In the genomic region with DNA sequence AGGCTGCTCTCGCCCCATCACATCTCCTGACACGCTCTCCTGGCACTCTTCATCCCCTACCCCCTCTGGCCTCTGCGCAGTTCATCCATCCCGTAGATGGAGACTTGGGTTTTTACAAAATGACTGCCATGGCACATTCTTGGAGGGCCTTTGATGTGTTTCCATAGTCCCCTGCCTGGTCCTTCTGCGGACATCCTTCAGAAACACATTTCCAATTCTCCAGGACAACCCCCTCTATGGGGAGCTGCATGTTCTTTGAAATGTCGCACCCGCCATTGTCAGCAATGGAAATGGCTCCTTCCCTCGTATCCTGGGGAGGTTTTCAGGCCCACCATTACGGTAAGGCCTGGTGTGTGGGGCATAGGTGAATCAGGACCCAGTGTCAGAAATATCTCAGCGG, we compare ENCODE assay signal across 11 mouse cellular contexts.
A peak's percentile ranks its signal among the peaks of the same experiment; 100 is the strongest.
DNase-seq lines count a peak whose midpoint lies in the region; ATAC-seq lines count a peak whose summit lies in the region.
"Had no signal": no experiment of that assay in that cellular context is flagged by ENCODE, and none has a peak within 500 bp of the region (broad histone marks: within the 10 kb centered on the region; RNA-seq: fewer than 3 reads in every experiment).

No protein-coding gene starts in this region.

- no peaks in the 10 kb centered on the region for H3K27me3 ChIP-seq in embryonic facial prominence, embryonic 12.5 days
- H3K27me3 ChIP-seq in embryonic facial prominence, embryonic 10.5 days (replicated peaks; ENCODE audit: low read depth, poor library complexity, severe bottlenecking), result no peaks in the 10 kb centered on the region
- no peaks in the 10 kb centered on the region for H3K27me3 ChIP-seq in hindbrain, embryonic 13.5 days
- H3K27me3 ChIP-seq in hindbrain, embryonic 12.5 days, result no peaks in the 10 kb centered on the region
- no peaks in the 10 kb centered on the region for H3K27me3 ChIP-seq in neural tube, embryonic 13.5 days
- no peaks in the 10 kb centered on the region for H3K27me3 ChIP-seq in neural tube, embryonic 15.5 days (replicated peaks)

- ATAC-seq in embryonic facial prominence, embryonic 12.5 days (ENCODE audit: insufficient number of reproducible peaks, insufficient read depth, low FRiP score, low TSS enrichment), result no peak
- ATAC-seq in hindbrain, embryonic 13.5 days (ENCODE audit: low FRiP score), result no peak
- no peak for ATAC-seq in hindbrain, embryonic 12.5 days (ENCODE audit: low FRiP score)
- no peak for ATAC-seq in neural tube, embryonic 13.5 days (ENCODE audit: low read depth)
- peak; percentile 30 for ATAC-seq in neural tube, embryonic 15.5 days (ENCODE audit: low FRiP score)

- no peak for DNase-seq in embryonic facial prominence, embryonic 10.5 days (ENCODE audit: low spot score)
- no peak for DNase-seq in neural tube, embryonic 10.5 days (ENCODE audit: extremely low spot score, low spot score)
- no peak for DNase-seq in testis, postnatal 10 days (ENCODE audit: low spot score)
- DNase-seq: adrenal gland, postnatal 25 days; kidney, adult 8-10 months had no signal

- peak overlapping the region; percentile 32; the same call in 1 of the 2 replicates for H3K27ac ChIP-seq in embryonic facial prominence, embryonic 12.5 days
- H3K27ac ChIP-seq in embryonic facial prominence, embryonic 10.5 days (replicated peaks), result no peak overlapping the region
- H3K27ac ChIP-seq in hindbrain, embryonic 13.5 days, result peak overlapping the region; percentile 46
- no peak overlapping the region for H3K27ac ChIP-seq in hindbrain, embryonic 12.5 days
- 0 out of 2 replicates have a peak overlapping the region, but pooled peaks have one; percentile 42 for H3K27ac ChIP-seq in neural tube, embryonic 13.5 days (replicated peaks)
- peak overlapping the region; percentile 43; the same call in 1 of the 2 replicates for H3K27ac ChIP-seq in neural tube, embryonic 15.5 days (replicated peaks)
- H3K27ac ChIP-seq: macrophage had no signal

- no peaks in the 10 kb centered on the region for H3K9me3 ChIP-seq in embryonic facial prominence, embryonic 12.5 days
- H3K9me3 ChIP-seq in embryonic facial prominence, embryonic 10.5 days, result no peaks in the 10 kb centered on the region
- 0 out of 2 replicates have a peak, but pooled peaks cover 5% of the 10 kb centered on the region for H3K9me3 ChIP-seq in hindbrain, embryonic 13.5 days
- no peaks in the 10 kb centered on the region for H3K9me3 ChIP-seq in hindbrain, embryonic 12.5 days (replicated peaks)
- H3K9me3 ChIP-seq in neural tube, embryonic 13.5 days, result no peaks in the 10 kb centered on the region
- no peaks in the 10 kb centered on the region for H3K9me3 ChIP-seq in neural tube, embryonic 15.5 days (replicated peaks)

- H3K4me3 ChIP-seq in embryonic facial prominence, embryonic 12.5 days, result no peak overlapping the region
- no peak overlapping the region for H3K4me3 ChIP-seq in embryonic facial prominence, embryonic 10.5 days
- H3K4me3 ChIP-seq in hindbrain, embryonic 13.5 days, result no peak overlapping the region
- H3K4me3 ChIP-seq in hindbrain, embryonic 12.5 days, result no peak overlapping the region
- H3K4me3 ChIP-seq in neural tube, embryonic 13.5 days, result no peak overlapping the region
- H3K4me3 ChIP-seq in neural tube, embryonic 15.5 days (replicated peaks), result no peak overlapping the region

- no peak overlapping the region for H3K4me2 ChIP-seq in embryonic facial prominence, embryonic 12.5 days (replicated peaks)
- no peak overlapping the region for H3K4me2 ChIP-seq in hindbrain, embryonic 13.5 days
- no peak overlapping the region for H3K4me2 ChIP-seq in hindbrain, embryonic 12.5 days (replicated peaks)
- H3K4me2 ChIP-seq in neural tube, embryonic 13.5 days, result no peak overlapping the region
- H3K4me2 ChIP-seq in neural tube, embryonic 15.5 days, result no peak overlapping the region

- H3K9ac ChIP-seq in embryonic facial prominence, embryonic 12.5 days, result no peak overlapping the region
- no peak overlapping the region for H3K9ac ChIP-seq in hindbrain, embryonic 13.5 days
- no peak overlapping the region for H3K9ac ChIP-seq in hindbrain, embryonic 12.5 days
- no peak overlapping the region for H3K9ac ChIP-seq in neural tube, embryonic 13.5 days
- no peak overlapping the region for H3K9ac ChIP-seq in neural tube, embryonic 15.5 days (replicated peaks)

- 0 out of 2 replicates have a peak, but pooled peaks cover 3% of the 10 kb centered on the region for H3K36me3 ChIP-seq in embryonic facial prominence, embryonic 12.5 days
- H3K36me3 ChIP-seq in embryonic facial prominence, embryonic 10.5 days (replicated peaks), result peaks cover 20% of the 10 kb centered on the region
- H3K36me3 ChIP-seq in hindbrain, embryonic 13.5 days, result peaks cover 22% of the 10 kb centered on the region
- peaks cover 7% of the 10 kb centered on the region; the same call in 1 of the 2 replicates for H3K36me3 ChIP-seq in hindbrain, embryonic 12.5 days
- H3K36me3 ChIP-seq in neural tube, embryonic 13.5 days, result peaks cover 20% of the 10 kb centered on the region
- peaks cover 10% of the 10 kb centered on the region for H3K36me3 ChIP-seq in neural tube, embryonic 15.5 days

- WGBS in embryonic facial prominence, embryonic 12.5 days, result 85% methylated on average over 10 of the region's 10 CpGs
- WGBS in embryonic facial prominence, embryonic 10.5 days, result 88% methylated on average over 10 of the region's 10 CpGs
- WGBS in hindbrain, embryonic 13.5 days, result 75% methylated on average over 10 of the region's 10 CpGs
- WGBS in hindbrain, embryonic 12.5 days, result 77% methylated on average over 10 of the region's 10 CpGs
- 79% methylated on average over 10 of the region's 10 CpGs for WGBS in neural tube, embryonic 13.5 days
- 76% methylated on average over 10 of the region's 10 CpGs for WGBS in neural tube, embryonic 15.5 days

- H3K4me1 ChIP-seq in embryonic facial prominence, embryonic 12.5 days, result 0 out of 2 replicates have a peak, but pooled peaks cover 2% of the 10 kb centered on the region
- H3K4me1 ChIP-seq in embryonic facial prominence, embryonic 10.5 days, result peaks cover 23% of the 10 kb centered on the region
- peaks cover 33% of the 10 kb centered on the region for H3K4me1 ChIP-seq in hindbrain, embryonic 13.5 days (replicated peaks)
- peaks cover 4% of the 10 kb centered on the region for H3K4me1 ChIP-seq in hindbrain, embryonic 12.5 days
- H3K4me1 ChIP-seq in neural tube, embryonic 13.5 days (replicated peaks), result peaks cover 22% of the 10 kb centered on the region
- H3K4me1 ChIP-seq in neural tube, embryonic 15.5 days, result peaks cover 5% of the 10 kb centered on the region

Comparison
In these comparisons a context has a peak if more than half of its experiments do, and no peak if none do; other contexts are left out.
1. H3K27ac ChIP-seq: peak in embryonic facial prominence, embryonic 12.5 days (single experiment), hindbrain, embryonic 13.5 days (single experiment), neural tube, embryonic 13.5 days (single experiment) and neural tube, embryonic 15.5 days (single experiment); none in embryonic facial prominence, embryonic 10.5 days (single experiment) and hindbrain, embryonic 12.5 days (single experiment).